In genomic region chr15:100701108-100701507, GRCm38 (mm10) we compare ENCODE assay signal across 18 mouse cellular contexts. TPM values are rescaled to one million over a fixed set of nuclear protein-coding genes. Genes with fewer than 3 reads are reported as not detected.
DNase-seq lines count a peak whose midpoint lies in the region; ATAC-seq and TF ChIP-seq lines count a peak whose summit lies in the region.
"Had no signal": no experiment of that assay in that cellular context is flagged by ENCODE, and none has a peak within 500 bp of the region (broad histone marks: within the 10 kb centered on the region; RNA-seq: fewer than 3 reads in every experiment).

No protein-coding gene starts in this region.

- no peaks in the 10 kb centered on the region; the same call in 1 of the 2 replicates for H3K36me3 ChIP-seq in thymus, adult 2 months (ENCODE audit: control insufficient read depth, insufficient read depth, low read length)
- no peaks in the 10 kb centered on the region for H3K36me3 ChIP-seq in liver, embryonic 13.5 days
- no peaks in the 10 kb centered on the region for H3K36me3 ChIP-seq in stomach, postnatal 0 days (ENCODE audit: control insufficient read depth, insufficient read depth, low read length)
- no peaks in the 10 kb centered on the region for H3K36me3 ChIP-seq in hindbrain, embryonic 16.5 days (ENCODE audit: control insufficient read depth, insufficient read depth, low read length)
- H3K36me3 ChIP-seq: embryonic facial prominence, embryonic 15.5 days; heart, embryonic 10.5 days; hindbrain, embryonic 13.5 days; neural tube, embryonic 12.5 days had no signal

- H3K27ac ChIP-seq in thymus, adult 2 months (ENCODE audit: control insufficient read depth, insufficient read depth, low read length) = peak overlapping the region; percentile 26; the same call in 1 of the 2 replicates
- H3K27ac ChIP-seq in liver, embryonic 13.5 days = peak overlapping the region; percentile 34; the same call in 1 of the 2 replicates
- H3K27ac ChIP-seq in stomach, postnatal 0 days (replicated peaks) = peak overlapping the region; percentile 35; the same call in 1 of the 2 replicates
- H3K27ac ChIP-seq in hindbrain, embryonic 16.5 days (ENCODE audit: low read depth, low read length) = no peak overlapping the region
- H3K27ac ChIP-seq: embryonic facial prominence, embryonic 15.5 days; heart, embryonic 10.5 days; hindbrain, embryonic 13.5 days; neural tube, embryonic 12.5 days had no signal

- no peak for TF ChIP-seq EP300 in stomach, postnatal 0 days (optimal IDR thresholded peaks at IDR 0.05)

- no peaks in the 10 kb centered on the region for H3K9me3 ChIP-seq in liver, embryonic 13.5 days (replicated peaks)
- H3K9me3 ChIP-seq in stomach, postnatal 0 days (ENCODE audit: control insufficient read depth, low read length) = no peaks in the 10 kb centered on the region
- H3K9me3 ChIP-seq in hindbrain, embryonic 16.5 days (ENCODE audit: control insufficient read depth, low read length) = no peaks in the 10 kb centered on the region
- H3K9me3 ChIP-seq: embryonic facial prominence, embryonic 15.5 days; heart, embryonic 10.5 days; hindbrain, embryonic 13.5 days; neural tube, embryonic 12.5 days had no signal

- H3K4me3 ChIP-seq in thymus, adult 2 months (ENCODE audit: control insufficient read depth, insufficient read depth, low read length) = no peak overlapping the region
- H3K4me3 ChIP-seq in liver, embryonic 13.5 days (replicated peaks) = no peak overlapping the region
- H3K4me3 ChIP-seq in stomach, postnatal 0 days (ENCODE audit: low read depth, low read length) = no peak overlapping the region
- H3K4me3 ChIP-seq in hindbrain, embryonic 16.5 days (ENCODE audit: low read length) = no peak overlapping the region
- H3K4me3 ChIP-seq: embryonic facial prominence, embryonic 15.5 days; heart, embryonic 10.5 days; hindbrain, embryonic 13.5 days; neural tube, embryonic 12.5 days had no signal

- peak; percentile 12 for DNase-seq in frontal cortex, postnatal 36 days (ENCODE audit: low spot score in 2 of 2)
- DNase-seq in frontal cortex, postnatal 14 days (ENCODE audit: low spot score in 2 of 2) = no peak
- no peak for DNase-seq in thymus, adult 2 months
- DNase-seq in thymus, adult 18-20 months = no peak
- no peak for DNase-seq in liver, embryonic 13.5 days
- no peak for DNase-seq in stomach, postnatal 0 days (ENCODE audit: low spot score)
- DNase-seq in adrenal gland, adult (ENCODE audit: inconsistent age in 2 of 2, low spot score in 1 of 2) = no peak
- DNase-seq: cerebellum, postnatal 10 days; embryo, embryonic 11 days; gastrocnemius, postnatal 36 days; heart, postnatal 10 days had no signal

- no peak for ATAC-seq in liver, embryonic 13.5 days (ENCODE audit: low read depth)
- no peak for ATAC-seq in stomach, postnatal 0 days (ENCODE audit: low FRiP score, low TSS enrichment)
- ATAC-seq in hindbrain, embryonic 16.5 days = no peak
- ATAC-seq: activated CD4-positive, CD25-positive, alpha-beta regulatory T cell, adult 4 months; intestine, postnatal 0 days had no signal

- 69% methylated on average over 10 of the region's 10 CpGs for WGBS in thymus, adult 2 months
- 18% methylated on average over 10 of the region's 10 CpGs for WGBS in liver, embryonic 13.5 days (ENCODE audit: insufficient replicate concordance)
- 50% methylated on average over 10 of the region's 10 CpGs for WGBS in stomach, postnatal 0 days
- WGBS in hindbrain, embryonic 16.5 days = 66% methylated on average over 10 of the region's 10 CpGs

- no peak for TF ChIP-seq POLR2A in thymus, adult 2 months (IDR thresholded peaks at IDR 0.05; ENCODE audit: control insufficient read depth, extremely low read depth, insufficient read depth, low read length, poor library complexity)

- no peak for TF ChIP-seq CTCF in thymus, adult 2 months (IDR thresholded peaks at IDR 0.05; ENCODE audit: borderline replicate concordance, control insufficient read depth, extremely low read depth, insufficient read depth, low read length, poor library complexity)
- no peak for TF ChIP-seq CTCF in stomach, postnatal 0 days (IDR thresholded peaks at IDR 0.05; ENCODE audit: low read depth)

- peak overlapping the region; percentile 13; the same call in 1 of the 2 replicates for H3K4me2 ChIP-seq in liver, embryonic 13.5 days
- H3K4me2 ChIP-seq in stomach, postnatal 0 days (replicated peaks; ENCODE audit: low read depth) = no peak overlapping the region
- no peak overlapping the region for H3K4me2 ChIP-seq in hindbrain, embryonic 16.5 days (ENCODE audit: low read length)
- H3K4me2 ChIP-seq: embryonic facial prominence, embryonic 15.5 days; hindbrain, embryonic 13.5 days; neural tube, embryonic 12.5 days had no signal

- no peak overlapping the region for H3K9ac ChIP-seq in liver, embryonic 13.5 days
- H3K9ac ChIP-seq in stomach, postnatal 0 days (ENCODE audit: low read length) = no peak overlapping the region
- H3K9ac ChIP-seq in hindbrain, embryonic 16.5 days (ENCODE audit: low read depth, low read length) = no peak overlapping the region
- H3K9ac ChIP-seq: embryonic facial prominence, embryonic 15.5 days; hindbrain, embryonic 13.5 days; neural tube, embryonic 12.5 days had no signal

- H3K4me1 ChIP-seq in thymus, adult 2 months (replicated peaks; ENCODE audit: control insufficient read depth, insufficient read depth, low read length) = peaks cover 52% of the 10 kb centered on the region
- peaks cover 41% of the 10 kb centered on the region for H3K4me1 ChIP-seq in liver, embryonic 13.5 days (replicated peaks)
- no peaks in the 10 kb centered on the region for H3K4me1 ChIP-seq in stomach, postnatal 0 days (replicated peaks; ENCODE audit: control insufficient read depth, insufficient read depth)
- peaks cover 4% of the 10 kb centered on the region; the same call in 1 of the 2 replicates for H3K4me1 ChIP-seq in hindbrain, embryonic 16.5 days (ENCODE audit: control insufficient read depth, insufficient read depth, low read depth, low read length)

- no peaks in the 10 kb centered on the region for H3K27me3 ChIP-seq in thymus, adult 2 months (ENCODE audit: control insufficient read depth, insufficient read depth, low read length)
- H3K27me3 ChIP-seq in liver, embryonic 13.5 days = peaks cover 19% of the 10 kb centered on the region
- 0 out of 2 replicates have a peak, but pooled peaks cover 2% of the 10 kb centered on the region for H3K27me3 ChIP-seq in stomach, postnatal 0 days (ENCODE audit: control insufficient read depth, insufficient read depth, low read length)
- H3K27me3 ChIP-seq in hindbrain, embryonic 16.5 days (replicated peaks; ENCODE audit: control insufficient read depth, insufficient read depth, low read length) = peaks cover 6% of the 10 kb centered on the region; the same call in 1 of the 2 replicates

RNA-seq across cellular contexts. Expression of gene Cela1, which starts 13.4 kb away (rescaled TPM):
- 10.4 and 11.7 TPM in 2 replicates for polyA plus RNA-seq in thymus, adult 2 months (2012; rRNA removed)
- 8.2 and 11.8 TPM in 2 replicates for polyA plus RNA-seq in liver, embryonic 13.5 days (2015; fragmentation: Nextera tagmentation; extraction: Ambion mirVana)
- 22.3 and 24.1 TPM in 2 replicates for polyA plus RNA-seq in stomach, postnatal 0 days (2015; fragmentation: Nextera tagmentation; extraction: Ambion mirVana)
- polyA plus RNA-seq in hindbrain, embryonic 16.5 days (2015; fragmentation: Nextera tagmentation; extraction: Ambion mirVana) = 1.4 and 2.0 TPM in 2 replicates

RNA-seq across cellular contexts. Expression of gene Galnt6, which starts 28.1 kb away (rescaled TPM):
- polyA plus RNA-seq in thymus, adult 2 months (2012; rRNA removed) = 34.7 and 39.4 TPM in 2 replicates
- polyA plus RNA-seq in liver, embryonic 13.5 days (2015; fragmentation: Nextera tagmentation; extraction: Ambion mirVana) = 1.1 and 1.3 TPM in 2 replicates
- polyA plus RNA-seq in stomach, postnatal 0 days (2015; fragmentation: Nextera tagmentation; extraction: Ambion mirVana) = 9.5 and 11.0 TPM in 2 replicates
- polyA plus RNA-seq in hindbrain, embryonic 16.5 days (2015; fragmentation: Nextera tagmentation; extraction: Ambion mirVana) = 0.17 and 0.30 TPM in 2 replicates

RNA-seq across cellular contexts. Expression of gene Bin2, which starts 31.8 kb away (rescaled TPM):
- 114 and 131 TPM in 2 replicates for polyA plus RNA-seq in thymus, adult 2 months (2012; rRNA removed)
- 19.7 and 25.7 TPM in 2 replicates for polyA plus RNA-seq in liver, embryonic 13.5 days (2015; fragmentation: Nextera tagmentation; extraction: Ambion mirVana)
- 1.3 and 2.3 TPM in 2 replicates for polyA plus RNA-seq in stomach, postnatal 0 days (2015; fragmentation: Nextera tagmentation; extraction: Ambion mirVana)
- 1.6 and 1.9 TPM in 2 replicates for polyA plus RNA-seq in hindbrain, embryonic 16.5 days (2015; fragmentation: Nextera tagmentation; extraction: Ambion mirVana)

Comparison
In these comparisons a context has a peak if more than half of its experiments do, and no peak if none do; other contexts are left out.
1. DNase-seq: peak in frontal cortex, postnatal 36 days (2 of 2); none in frontal cortex, postnatal 14 days (0 of 2), thymus, adult 2 months (single experiment), thymus, adult 18-20 months (0 of 2), liver, embryonic 13.5 days (single experiment), stomach, postnatal 0 days (single experiment) and adrenal gland, adult (0 of 2).